Mouse (Mus musculus) heart, embryonic 16.5 days (tissue): ENCODE measurements around the gene Kmt2c. TPM values are rescaled to one million over a fixed set of nuclear protein-coding genes. Genes with fewer than 3 reads are reported as not detected.

Source experiments
- ATAC-seq: fragments of 200-750 bp; cut with Nextera tagmentation; replicated peaks from 2 replicates; pipeline ENCODE4 v1.8.0; 2017; ENCODE audit warnings: moderate number of reproducible peaks; ENCODE audit not compliant: insufficient read depth, low FRiP score; ENCODE audit errors: extremely low read depth
- H3K27ac ChIP-seq: fragments of 300-500 bp; sonication (generic); 2 replicates; pipeline ENCODE4 v1.5.1; 2014; ENCODE audit warnings: mild to moderate bottlenecking, low read length, control low read depth, moderate library complexity
- H3K27me3 ChIP-seq: fragments of 300-500 bp; sonication (generic); 2 replicates; pipeline ENCODE4 v1.6.1; 2014; ENCODE audit warnings: low read length, mixed read lengths; ENCODE audit not compliant: control insufficient read depth, insufficient read depth
- H3K36me3 ChIP-seq: fragments of 300-500 bp; sonication (generic); 2 replicates; pipeline ENCODE4 v1.6.1; 2014; ENCODE audit not compliant: control insufficient read depth, insufficient read depth
- H3K4me1 ChIP-seq: fragments of 300-500 bp; sonication (generic); 2 replicates; pipeline ENCODE4 v1.6.1; 2014; ENCODE audit warnings: low read length, mixed read lengths; ENCODE audit not compliant: control insufficient read depth, insufficient read depth
- H3K4me2 ChIP-seq: fragments of 300-500 bp; sonication (generic); 2 replicates; pipeline ENCODE4 v1.6.1; 2014; ENCODE audit warnings: low read depth, mild to moderate bottlenecking, control low read depth, low read length
- H3K4me3 ChIP-seq: fragments of 300-500 bp; sonication (generic); 2 replicates; pipeline ENCODE4 v1.5.1; 2014; ENCODE audit warnings: mild to moderate bottlenecking, control low read depth, low read length
- H3K9ac ChIP-seq: fragments of 300-500 bp; sonication (generic); 2 replicates; pipeline ENCODE4 v1.6.1; 2014; ENCODE audit warnings: low read length, control low read depth
- H3K9me3 ChIP-seq: fragments of 300-500 bp; sonication (generic); replicated peaks from 2 replicates; pipeline ENCODE4 v1.6.1; 2016; ENCODE audit warnings: low read length; ENCODE audit not compliant: control insufficient read depth
- WGBS: fragments of 180-500 bp; shearing (Covaris S2); extraction: QIAGEN DNeasy Blood & Tissue Kit; methylation state at CpG from one replicate; pipeline ENCODE4 v1.1.7; 2014; 5-methylcytosine and 5-hydroxymethylcytosine counted together
- polyA plus RNA-seq: library from polyadenylated mRNA; unstranded; fragments of >200 nt; fragmentation: Nextera tagmentation; extraction: Ambion mirVana; gene quantifications from 2 replicates; pipeline ENCODE4 v1.2.1, GENCODE M21; 2015

Kmt2c gene
- polyA plus RNA-seq, 1 experiment from 2014 or later, result 8.1 TPM

DNA sequence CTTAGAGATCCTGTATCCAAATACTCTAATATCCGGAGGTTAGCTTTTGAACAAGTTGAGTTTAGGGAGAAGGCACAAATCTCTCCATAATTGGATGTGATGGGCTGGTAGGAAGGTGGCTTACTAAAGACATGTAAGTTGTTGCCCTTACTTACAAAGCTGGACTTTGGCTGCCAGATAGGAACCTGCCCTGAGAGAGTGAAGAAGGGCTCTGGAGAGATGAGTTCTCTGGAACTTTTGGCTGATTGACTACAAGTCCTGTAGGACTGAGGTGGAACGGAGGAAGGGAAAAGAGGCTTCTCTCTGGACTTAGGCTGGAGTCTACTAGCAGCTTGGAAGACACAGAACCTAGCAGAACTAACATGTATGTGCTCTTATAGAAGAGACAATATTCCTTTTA, 37.0 kb upstream of the Kmt2c start:
- Histone ChIP-seq H3K27ac (no peak overlapping the region), H3K36me3 (no peaks in the 10 kb centered on the region), H3K9me3 (no peaks in the 10 kb centered on the region), H3K27me3 (no peaks in the 10 kb centered on the region), H3K9ac (no peak overlapping the region), H3K4me1 (peaks cover 4% of the 10 kb centered on the region; the same call in 1 of the 2 replicates), H3K4me2 (no peak overlapping the region), H3K4me3 (no peak overlapping the region)
- 81% methylated on average over 2 of the region's 2 CpGs for WGBS
- ATAC-seq, result no peak

DNA sequence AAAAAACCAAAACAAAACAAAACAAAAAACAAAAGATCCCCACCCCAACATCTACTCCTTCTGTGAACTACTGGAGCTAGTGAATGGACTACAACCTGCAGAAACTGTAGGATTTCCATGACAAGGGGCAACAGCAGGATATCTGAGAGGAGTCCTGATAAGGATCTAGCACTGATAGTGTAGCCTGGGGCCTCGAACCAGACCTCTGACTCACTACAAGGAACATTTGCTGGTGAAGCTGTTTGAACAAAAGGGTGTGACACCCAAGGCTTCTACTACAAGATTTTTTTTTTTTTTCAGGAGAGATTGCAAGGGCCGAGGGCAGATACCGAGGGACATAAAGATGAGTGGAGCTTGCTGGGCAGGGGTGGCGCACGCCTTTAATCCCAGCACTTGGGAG, 34.7 kb upstream of the Kmt2c start:
- Histone ChIP-seq H3K9me3 (no peaks in the 10 kb centered on the region), H3K27me3 (no peaks in the 10 kb centered on the region), H3K36me3 (no peaks in the 10 kb centered on the region), H3K27ac (no peak overlapping the region), H3K4me1 (peaks cover 9% of the 10 kb centered on the region; the same call in 1 of the 2 replicates), H3K4me2 (no peak overlapping the region), H3K9ac (no peak overlapping the region), H3K4me3 (no peak overlapping the region)
- WGBS, result 60% methylated on average over 5 of the region's 5 CpGs
- ATAC-seq, result no peak

- WGBS, result 57% methylated on average over 18 of the region's 18 CpGs
- ATAC-seq, result no peak
- Histone ChIP-seq H3K4me3 (no peak overlapping the region), H3K27me3 (no peaks in the 10 kb centered on the region), H3K4me1 (peaks cover 9% of the 10 kb centered on the region; the same call in 1 of the 2 replicates), H3K4me2 (no peak overlapping the region), H3K27ac (no peak overlapping the region), H3K36me3 (no peaks in the 10 kb centered on the region), H3K9me3 (no peaks in the 10 kb centered on the region), H3K9ac (no peak overlapping the region)
These were observed 33.9 kb upstream of the Kmt2c start for GRCm38 (mm10) chr5:25532256-25533147.

DNA sequence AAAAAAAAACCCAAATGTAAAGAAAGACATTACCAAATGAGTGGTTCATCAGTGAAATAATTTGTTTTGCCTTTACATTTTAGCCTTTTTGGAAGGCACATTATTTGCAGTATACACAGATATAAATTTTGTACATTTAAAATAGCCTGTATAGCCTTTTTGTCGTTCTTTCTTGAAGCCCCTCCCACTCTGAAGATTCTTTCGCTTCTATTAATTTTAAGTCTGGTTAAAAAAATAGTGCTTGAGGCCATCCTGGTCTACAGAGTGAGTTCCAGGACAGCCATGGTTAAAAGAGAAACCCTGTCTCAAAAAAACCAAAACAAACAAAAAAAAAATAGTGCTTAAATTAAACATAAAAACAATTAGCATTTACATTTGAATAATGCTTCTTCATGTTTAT, 32.0 kb upstream of the Kmt2c start:
- H3K9ac ChIP-seq, result peak overlapping the region; percentile 89
- peaks cover 14% of the 10 kb centered on the region for H3K4me1 ChIP-seq
- no peaks in the 10 kb centered on the region for H3K9me3 ChIP-seq
- WGBS, result 13% methylated on average over 2 of the region's 2 CpGs
- H3K4me3 ChIP-seq, result peak overlapping the region; percentile 84
- no peak overlapping the region for H3K27ac ChIP-seq
- H3K4me2 ChIP-seq, result peak overlapping the region; percentile 61
- ATAC-seq, result no peak
- H3K27me3 ChIP-seq, result no peaks in the 10 kb centered on the region
- no peaks in the 10 kb centered on the region for H3K36me3 ChIP-seq

GRCm38 (mm10) chr5:25529529-25530421, 31.2 kb upstream of the Kmt2c start:
- WGBS, result under 1% methylated on average over 77 of the region's 87 CpGs
- H3K4me3 ChIP-seq, result peak overlapping the region; percentile 84
- no peaks in the 10 kb centered on the region for H3K27me3 ChIP-seq
- peaks cover 14% of the 10 kb centered on the region for H3K4me1 ChIP-seq
- H3K9ac ChIP-seq, result peak overlapping the region; percentile 89
- H3K27ac ChIP-seq, result peak overlapping the region; percentile 99
- H3K4me2 ChIP-seq, result peak overlapping the region; percentile 87
- H3K9me3 ChIP-seq, result no peaks in the 10 kb centered on the region
- no peaks in the 10 kb centered on the region for H3K36me3 ChIP-seq
- ATAC-seq, result peak; percentile 99

GRCm38 (mm10) chr5:25528851-25529528, 30.4 kb upstream of the Kmt2c start:
- Histone ChIP-seq H3K9me3 (no peaks in the 10 kb centered on the region), H3K4me2 (peak overlapping the region; percentile 87), H3K4me1 (peaks cover 14% of the 10 kb centered on the region), H3K27ac (peak overlapping the region; percentile 90), H3K9ac (peak overlapping the region; percentile 77), H3K4me3 (peak overlapping the region; percentile 84), H3K36me3 (no peaks in the 10 kb centered on the region), H3K27me3 (no peaks in the 10 kb centered on the region)
- ATAC-seq, result peak; percentile 8; the same call in 1 of the 2 replicates
- WGBS, result 8% methylated on average over 22 of the region's 22 CpGs

DNA sequence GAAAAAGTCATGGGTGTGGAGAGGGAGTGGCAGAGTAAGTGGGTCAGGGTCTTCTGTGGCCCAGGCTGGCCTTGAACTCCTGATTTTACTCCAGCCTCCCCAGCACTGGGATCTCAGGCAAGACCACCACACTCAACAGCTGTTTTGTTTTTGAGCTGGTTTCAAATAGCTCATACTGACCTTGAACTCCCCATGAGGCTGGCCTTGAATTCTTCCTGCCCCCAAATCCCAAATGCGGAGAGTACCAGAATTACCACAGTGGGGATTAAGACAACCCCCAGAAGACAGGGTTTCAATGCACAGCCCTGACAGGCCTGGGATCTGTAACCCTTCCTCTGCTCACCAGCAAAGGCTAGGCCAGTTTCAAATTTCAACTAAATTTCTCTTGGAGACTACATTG, 29.4 kb upstream of the Kmt2c start:
- WGBS, result 97% methylated on average over 1 of the region's 1 CpGs
- H3K4me2 ChIP-seq, result no peak overlapping the region
- no peaks in the 10 kb centered on the region for H3K9me3 ChIP-seq
- no peaks in the 10 kb centered on the region for H3K27me3 ChIP-seq
- no peak overlapping the region for H3K27ac ChIP-seq
- no peak overlapping the region for H3K4me3 ChIP-seq
- no peaks in the 10 kb centered on the region for H3K36me3 ChIP-seq
- H3K9ac ChIP-seq, result no peak overlapping the region
- ATAC-seq, result no peak
- peaks cover 14% of the 10 kb centered on the region for H3K4me1 ChIP-seq

DNA sequence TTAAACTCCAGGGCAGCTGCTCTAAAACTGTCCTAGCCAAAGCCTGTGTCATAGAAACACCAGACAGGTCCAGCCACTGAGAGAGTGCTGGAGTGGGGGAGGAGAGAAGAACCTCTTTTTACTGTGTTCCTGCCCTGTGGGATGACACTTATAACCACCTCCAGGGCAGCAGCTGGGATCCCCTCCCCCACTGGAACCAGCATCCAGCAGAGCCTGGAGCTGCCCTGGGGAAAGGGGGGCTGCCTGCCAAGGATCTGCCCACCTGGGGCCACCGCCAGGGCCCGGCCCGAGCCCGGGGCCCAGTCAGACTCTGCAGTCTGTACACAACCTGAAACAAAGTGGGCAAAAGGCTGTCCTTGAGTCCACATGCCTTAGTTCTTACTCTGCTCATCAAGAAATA, 28.3 kb upstream of the Kmt2c start:
- H3K36me3 ChIP-seq, result no peaks in the 10 kb centered on the region
- H3K27ac ChIP-seq, result no peak overlapping the region
- WGBS, result 29% methylated on average over 4 of the region's 4 CpGs
- H3K4me2 ChIP-seq, result no peak overlapping the region
- H3K9me3 ChIP-seq, result peaks cover 2% of the 10 kb centered on the region; the same call in 1 of the 2 replicates
- H3K4me3 ChIP-seq, result no peak overlapping the region
- H3K27me3 ChIP-seq, result no peaks in the 10 kb centered on the region
- peaks cover 10% of the 10 kb centered on the region for H3K4me1 ChIP-seq
- no peak for ATAC-seq
- no peak overlapping the region for H3K9ac ChIP-seq
